Mouse (Mus musculus): ENCODE data around the gene Fam49a.
"Not testable (repeated sequence)": the region's sequence is repeated elsewhere in the genome, so short reads cannot be mapped to it uniquely, and the experiment has no call there.

Gene Fam49a

DNA sequence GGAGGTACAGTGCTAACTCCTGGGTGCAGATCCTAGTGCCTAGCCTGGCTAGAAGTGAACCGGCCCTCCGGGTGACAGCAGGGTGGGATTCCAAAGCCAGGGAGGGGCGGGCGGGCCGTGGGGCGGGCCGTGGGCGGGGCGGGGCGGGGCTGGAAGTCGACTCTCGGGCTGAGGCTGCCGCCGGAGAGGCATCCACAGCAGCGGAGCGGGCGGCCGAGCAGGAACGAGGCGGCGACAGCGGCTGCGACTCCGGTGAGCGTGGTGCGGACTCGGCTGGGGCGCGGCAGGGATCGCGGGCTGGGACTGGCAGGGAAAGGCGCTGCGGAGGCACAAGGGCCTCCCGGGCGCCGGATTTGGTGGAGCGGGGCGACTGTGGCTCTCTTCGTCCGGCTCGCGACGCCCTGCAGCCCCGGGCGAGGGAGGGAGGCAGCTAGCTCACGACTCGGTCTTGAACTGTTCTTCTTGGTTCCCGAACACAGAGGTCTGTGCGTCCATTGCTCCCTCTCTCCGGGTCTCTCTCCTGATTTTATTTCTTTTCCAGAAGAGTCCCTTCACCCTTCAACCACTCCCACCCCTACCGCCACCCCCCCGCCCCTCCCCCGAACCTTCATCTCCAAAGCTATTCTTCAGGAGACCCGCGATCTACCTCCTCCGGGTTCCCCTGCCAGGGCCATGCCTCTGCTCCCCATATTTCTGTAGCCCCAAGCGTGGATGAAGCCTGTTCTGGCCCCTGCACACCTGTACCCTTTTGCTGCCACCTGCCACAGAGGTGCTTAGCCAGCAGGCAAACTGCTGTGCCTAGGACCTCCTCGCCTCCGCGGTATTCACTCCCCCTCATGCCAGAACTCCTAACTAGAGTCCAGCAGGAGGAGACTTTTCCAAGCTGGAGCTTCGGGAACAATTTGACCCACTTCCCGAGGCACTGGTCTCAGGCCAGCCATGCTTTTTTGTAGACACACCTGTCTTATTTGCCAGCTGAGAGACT is at the start of gene Fam49a:
TSS of gene Fam49a (plus strand) at position 153 of the 985 bp plus-strand sequence.
- peak; percentile 66 for DNase-seq (ENCODE audit: low read depth, low spot score)

DNA sequence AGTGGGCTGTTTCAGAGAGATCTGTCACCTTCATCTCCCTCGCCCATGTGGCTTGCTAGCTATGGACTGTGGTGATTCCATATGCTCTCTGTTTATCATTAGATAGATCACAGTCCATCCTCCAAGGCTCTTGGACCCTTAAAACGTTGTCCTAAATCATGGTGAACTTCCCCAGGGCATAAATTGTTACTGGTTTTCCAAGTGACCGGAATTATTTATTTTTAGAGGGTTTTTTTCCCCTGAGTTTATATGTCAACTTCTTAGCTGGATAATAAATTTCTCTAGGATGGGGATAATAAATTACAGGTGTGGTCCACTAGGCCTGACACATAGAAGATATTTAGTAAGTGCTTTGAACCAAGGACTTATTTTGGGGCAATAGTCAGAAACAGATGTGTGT is 48.4 kb upstream of the Fam49a start:
- DNase-seq (ENCODE audit: low read depth, low spot score): no peak

- DNase-seq (ENCODE audit: low read depth, low spot score): no peak
Measured at GRCm38 (mm10) chr12:12218947-12219346, 43.0 kb upstream of the Fam49a start.

DNA sequence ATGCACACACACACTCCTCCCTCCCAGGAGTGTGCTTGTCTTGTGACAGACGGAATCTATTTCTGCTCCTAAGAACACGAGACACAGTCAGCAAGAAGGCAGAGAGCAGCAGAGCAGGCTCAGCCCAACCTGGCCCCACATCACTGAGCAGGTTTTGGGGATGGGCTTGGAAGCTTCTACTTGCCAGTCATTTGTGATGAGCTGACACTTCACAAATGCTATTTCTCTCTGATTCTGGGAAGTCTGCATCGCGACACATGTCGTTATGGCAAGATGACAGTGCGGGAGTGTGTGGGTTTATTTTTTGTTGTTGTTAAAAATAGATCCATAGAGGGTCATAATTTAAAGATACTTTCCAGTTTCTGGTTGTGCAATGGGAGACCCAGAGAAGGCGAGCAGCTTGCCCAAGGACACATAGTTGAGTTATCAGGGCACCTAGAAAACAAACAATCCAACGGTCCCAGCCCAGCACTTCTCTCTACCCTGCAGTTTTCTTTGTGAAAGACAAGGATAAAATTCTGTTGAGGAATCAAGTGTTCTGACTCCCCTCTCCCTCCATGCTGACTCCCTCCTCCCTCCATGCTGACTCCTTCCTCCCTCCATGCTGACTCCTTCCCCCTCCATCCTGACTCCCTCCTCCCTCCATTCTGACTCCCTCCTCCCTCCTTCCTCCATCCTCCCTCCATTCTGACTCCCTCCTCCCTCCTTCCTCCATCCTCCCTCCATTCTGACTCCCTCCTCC is 41.0 kb upstream of the Fam49a start:
- DNase-seq (ENCODE audit: low read depth, low spot score): no peak

- DNase-seq (ENCODE audit: low read depth, low spot score): peak; percentile 58
Measured at GRCm38 (mm10) chr12:12222585-12223290, 39.2 kb upstream of the Fam49a start.

GRCm38 (mm10) chr12:12223336-12223735 is 38.6 kb upstream of the Fam49a start:
- DNase-seq (ENCODE audit: low read depth, low spot score): no peak

GRCm38 (mm10) chr12:12225706-12226105 is 36.2 kb upstream of the Fam49a start:
- peak; percentile 51 for DNase-seq (ENCODE audit: low read depth, low spot score)

GRCm38 (mm10) chr12:12227594-12227993 is 34.3 kb upstream of the Fam49a start:
- no peak for DNase-seq (ENCODE audit: low read depth, low spot score)

- no peak for DNase-seq (ENCODE audit: low read depth, low spot score)
Measured at GRCm38 (mm10) chr12:12230031-12230557, 31.8 kb upstream of the Fam49a start.

DNA sequence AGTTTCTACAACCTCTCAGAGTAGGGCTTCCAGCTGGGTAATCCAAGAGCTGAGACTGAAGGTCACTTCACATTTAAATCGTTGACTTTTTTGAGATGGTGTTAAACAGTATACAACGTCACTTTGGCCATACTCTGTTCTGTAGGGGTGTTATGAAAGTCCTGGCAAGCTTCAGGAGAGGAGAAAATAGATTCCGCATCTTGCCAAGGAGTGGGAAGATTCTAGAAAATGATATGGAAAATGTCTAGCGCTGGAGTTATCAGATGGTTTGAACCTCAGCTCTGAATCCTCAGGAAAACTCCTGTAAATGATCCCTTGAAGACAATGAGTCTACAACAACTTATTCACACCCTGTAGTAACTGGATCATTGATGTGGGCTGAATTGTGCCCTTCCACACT is 29.8 kb upstream of the Fam49a start:
- no peak for DNase-seq (ENCODE audit: low read depth, low spot score)

DNA sequence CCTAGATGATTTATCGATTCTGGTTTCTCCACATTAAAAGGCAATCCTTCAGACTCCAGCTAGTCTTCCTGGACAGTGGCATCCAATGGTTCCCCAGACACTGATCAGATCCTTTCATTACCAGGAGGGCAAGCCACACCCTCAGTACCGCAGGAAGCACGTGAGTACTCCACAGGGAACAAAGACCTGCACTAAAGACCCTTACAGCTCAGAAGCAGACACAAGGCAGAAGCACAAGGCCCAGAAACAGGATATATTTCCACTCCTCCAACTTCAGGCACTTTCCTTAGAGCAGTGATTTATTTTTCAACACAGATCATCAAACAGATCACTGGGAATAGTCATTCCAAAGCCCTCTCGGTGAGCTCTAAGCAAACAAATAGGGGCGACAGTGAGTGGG is 25.0 kb upstream of the Fam49a start:
- peak; percentile 56 for DNase-seq (ENCODE audit: low read depth, low spot score)

DNA sequence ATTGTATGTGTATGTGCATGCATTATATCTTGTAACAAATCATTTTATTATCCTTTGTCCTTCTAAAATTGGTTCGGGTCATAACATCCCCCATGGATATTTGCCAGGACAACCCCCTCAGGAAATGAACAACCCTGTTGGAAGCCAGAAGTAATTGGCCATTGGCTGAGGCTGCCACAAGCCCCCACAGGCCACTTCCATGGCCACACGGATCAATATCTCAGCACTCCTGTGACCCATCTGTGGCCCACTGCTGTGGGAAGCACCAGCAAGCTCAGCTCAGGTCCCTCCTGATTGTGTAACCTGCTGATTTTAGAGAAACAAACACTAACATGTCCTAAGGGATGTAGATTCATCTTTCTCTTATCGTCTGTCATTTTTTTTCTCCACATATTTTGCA is 22.4 kb upstream of the Fam49a start:
- no peak for DNase-seq (ENCODE audit: low read depth, low spot score)

- DNase-seq (ENCODE audit: low read depth, low spot score): no peak
Measured at GRCm38 (mm10) chr12:12243148-12243547, 18.8 kb upstream of the Fam49a start.

GRCm38 (mm10) chr12:12247023-12247422 is 14.9 kb upstream of the Fam49a start:
- not testable (repeated sequence) for DNase-seq (ENCODE audit: low read depth, low spot score)

DNA sequence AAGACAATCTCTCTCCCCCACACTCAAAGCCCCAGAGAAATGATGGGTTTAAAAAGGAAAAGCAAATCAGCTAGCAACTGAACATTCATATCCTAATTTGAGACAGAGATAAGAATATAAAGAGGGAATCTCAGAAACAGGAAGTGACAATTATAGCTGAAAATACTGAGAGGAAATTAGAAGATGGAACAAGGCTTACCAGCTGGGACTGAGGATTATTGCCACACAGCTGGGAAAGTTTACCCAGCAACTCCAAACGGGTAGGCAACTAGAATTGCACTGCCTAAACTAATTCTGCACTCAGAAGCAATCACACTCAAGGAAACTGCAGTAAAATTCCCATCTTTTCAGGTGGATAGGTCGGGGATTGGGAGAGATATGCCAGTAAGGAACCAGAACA is 12.4 kb upstream of the Fam49a start:
- DNase-seq (ENCODE audit: low read depth, low spot score): no peak

- no peak for DNase-seq (ENCODE audit: low read depth, low spot score)
Measured at GRCm38 (mm10) chr12:12253526-12253925, 8.4 kb upstream of the Fam49a start.

- no peak for DNase-seq (ENCODE audit: low read depth, low spot score)
Measured at GRCm38 (mm10) chr12:12254139-12254538, 7.8 kb upstream of the Fam49a start.

GRCm38 (mm10) chr12:12260979-12261960 is 669 bp upstream of the Fam49a start:
- no peak for DNase-seq (ENCODE audit: low read depth, low spot score)

- DNase-seq (ENCODE audit: low read depth, low spot score): peak; percentile 40
Measured at GRCm38 (mm10) chr12:12263371-12263791, 1.4 kb downstream of the Fam49a start.

DNA sequence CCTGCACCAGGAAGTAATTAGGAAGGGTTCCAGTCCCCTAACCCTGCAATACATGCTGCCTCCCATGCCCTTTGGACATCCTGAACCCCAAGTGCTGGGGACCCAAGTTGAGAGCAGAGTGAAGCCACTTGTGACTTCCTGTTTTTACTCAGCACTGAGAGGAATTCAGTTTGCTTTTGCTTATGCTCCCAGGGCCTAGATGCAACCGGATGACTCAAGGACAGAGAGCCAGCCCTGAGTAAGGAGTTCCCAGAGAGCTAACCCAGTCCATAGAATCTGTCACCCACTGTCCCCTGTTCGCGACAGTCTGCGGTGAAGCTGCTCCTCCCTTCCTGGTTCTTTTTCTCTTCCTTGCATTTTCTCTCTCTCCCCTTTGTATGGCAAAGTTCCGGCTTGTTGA is 2.2 kb downstream of the Fam49a start:
- no peak for DNase-seq (ENCODE audit: low read depth, low spot score)
